Mouse (Mus musculus) 416B (cell line): ENCODE measurements around the gene Ckap5.

Experiments used
- DNase-seq: peaks from one replicate; pipeline ENCODE4 v3.0.0; 2011; ENCODE audit warnings: low read depth

The Ckap5 gene

GRCm38 (mm10) chr2:91652863-91653262 is 126.3 kb downstream of the Ckap5 start:
- no peak for DNase-seq

- no peak for DNase-seq
These were observed 128.8 kb downstream of the Ckap5 start for GRCm38 (mm10) chr2:91655388-91655787.

- no peak for DNase-seq
These were observed 129.3 kb downstream of the Ckap5 start for GRCm38 (mm10) chr2:91655827-91656226.

GRCm38 (mm10) chr2:91656774-91657173 is 130.2 kb downstream of the Ckap5 start:
- no peak for DNase-seq

- DNase-seq, result no peak
These were observed 133.1 kb downstream of the Ckap5 start for GRCm38 (mm10) chr2:91659657-91660056.

- no peak for DNase-seq
These were observed 134.4 kb downstream of the Ckap5 start for GRCm38 (mm10) chr2:91660981-91661380.

- DNase-seq, result no peak
These were observed 138.2 kb downstream of the Ckap5 start for GRCm38 (mm10) chr2:91664780-91665179.

GRCm38 (mm10) chr2:91666386-91666910 is 139.9 kb downstream of the Ckap5 start:
- no peak for DNase-seq

- DNase-seq, result no peak
These were observed 141.2 kb downstream of the Ckap5 start for GRCm38 (mm10) chr2:91667747-91668146.

- DNase-seq, result no peak
These were observed 142.8 kb downstream of the Ckap5 start for GRCm38 (mm10) chr2:91669326-91669725.

GRCm38 (mm10) chr2:91670038-91670437 is 143.5 kb downstream of the Ckap5 start:
- DNase-seq, result no peak
